Mouse (Mus musculus) heart, embryonic 13.5 days (tissue): ENCODE results near the gene Ppp1r9b. TPM values are rescaled to one million over a fixed set of nuclear protein-coding genes. Genes with fewer than 3 reads are reported as not detected.

ENCODE experiments used
- ATAC-seq: fragments of 200-750 bp; cut with Nextera tagmentation; 2 replicates; pipeline ENCODE4 v1.8.0; 2017; ENCODE audit warnings: moderate TSS enrichment; ENCODE audit not compliant: insufficient number of reproducible peaks, low FRiP score, low TSS enrichment; ENCODE audit errors: extremely low read depth
- H3K27ac ChIP-seq: fragments of 300-500 bp; sonication (generic); replicated peaks from 2 replicates; pipeline ENCODE4 v1.5.1; 2015; ENCODE audit warnings: moderate library complexity, mild to moderate bottlenecking, inconsistent platforms
- H3K27me3 ChIP-seq: fragments of 300-500 bp; sonication (generic); replicated peaks from 2 replicates; pipeline ENCODE4 v1.6.1; 2015; ENCODE audit warnings: mild to moderate bottlenecking, inconsistent platforms
- H3K36me3 ChIP-seq: fragments of 300-500 bp; sonication (generic); 2 replicates; pipeline ENCODE4 v1.6.1; 2015; ENCODE audit warnings: mild to moderate bottlenecking, inconsistent platforms
- H3K4me1 ChIP-seq: fragments of 300-500 bp; sonication (generic); 2 replicates; pipeline ENCODE4 v1.6.1; 2015; ENCODE audit warnings: inconsistent platforms
- H3K4me2 ChIP-seq: fragments of 300-500 bp; sonication (generic); 2 replicates; pipeline ENCODE4 v1.6.1; 2015; ENCODE audit warnings: inconsistent platforms, mild to moderate bottlenecking, moderate library complexity
- H3K4me3 ChIP-seq: fragments of 300-500 bp; sonication (generic); 2 replicates; pipeline ENCODE4 v1.5.1; 2015; ENCODE audit warnings: moderate library complexity, mild to moderate bottlenecking, inconsistent platforms
- H3K9ac ChIP-seq: fragments of 300-500 bp; sonication (generic); 2 replicates; pipeline ENCODE4 v1.6.1; 2015; ENCODE audit warnings: inconsistent platforms, mild to moderate bottlenecking, moderate library complexity
- H3K9me3 ChIP-seq: fragments of 300-500 bp; sonication (generic); 2 replicates; pipeline ENCODE4 v1.6.1; 2016; ENCODE audit warnings: inconsistent platforms
- WGBS: fragments of 180-500 bp; shearing (Covaris S2); methylation state at CpG from one replicate; pipeline ENCODE4 v1.1.7; 2015; ENCODE audit warnings: mixed read lengths; 5-methylcytosine and 5-hydroxymethylcytosine counted together
- polyA plus RNA-seq: library from polyadenylated mRNA; unstranded; fragments of >200 nt; fragmentation: Nextera tagmentation; extraction: Ambion mirVana; gene quantifications from 2 replicates; pipeline ENCODE4 v1.2.1, GENCODE M21; 2015

The Ppp1r9b gene
- polyA plus RNA-seq = 6.5 and 6.8 TPM in 2 replicates

DNA sequence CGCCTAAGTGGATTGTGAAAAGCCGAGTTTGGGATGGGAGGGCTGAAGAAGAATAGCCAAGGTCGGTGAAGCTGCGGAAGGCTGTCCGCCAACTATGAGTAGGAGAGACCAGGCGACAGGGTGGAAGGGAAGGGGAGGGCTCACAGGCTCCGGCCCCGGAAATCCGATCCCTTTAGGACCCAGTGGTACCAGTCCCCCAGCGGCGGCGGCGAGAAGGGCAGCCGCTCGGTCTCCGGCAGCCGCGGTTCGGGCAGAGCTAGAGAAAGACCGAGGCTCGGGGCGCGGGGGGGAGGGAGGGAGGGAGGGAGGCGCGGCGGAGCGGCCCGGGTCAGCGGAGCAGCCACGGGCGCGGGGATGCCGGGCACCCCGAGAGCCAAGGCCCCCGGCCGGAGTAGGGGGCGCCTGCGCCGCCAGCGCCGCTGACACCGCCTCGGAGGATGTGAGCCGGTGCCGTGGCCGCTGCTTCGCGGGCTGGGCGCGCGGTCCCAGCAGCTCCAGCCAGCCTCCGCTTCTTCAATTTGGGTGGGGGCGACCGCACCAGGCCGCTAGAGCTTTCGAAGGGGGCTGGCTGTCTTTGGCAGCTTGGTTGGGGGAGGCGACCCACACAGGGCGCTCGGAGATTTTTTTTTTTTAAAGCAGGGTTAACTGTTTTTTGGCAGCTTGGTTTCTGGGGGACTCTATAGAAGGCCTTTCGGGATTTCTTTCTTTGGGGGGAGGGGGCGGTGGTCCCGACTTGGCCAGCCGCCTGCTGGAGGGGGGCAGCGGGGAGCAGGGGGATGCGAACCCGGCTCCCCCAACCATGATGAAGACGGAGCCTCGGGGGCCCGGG is at the start of gene Ppp1r9b:
Gene Ppp1r9b, plus strand, starts transcription at position 287 of the 829 bp plus-strand sequence.
- Histone ChIP-seq H3K9ac (peak within 1 kb of the TSS; percentile 98), H3K9me3 (no peaks in the 10 kb centered on the region), H3K4me2 (peak within 1 kb of the TSS; percentile 100), H3K4me3 (peak within 1 kb of the TSS; percentile 94), H3K27me3 (no peaks in the 10 kb centered on the region), H3K36me3 (peaks cover 12% of the 10 kb centered on the region), H3K4me1 (peaks cover 78% of the 10 kb centered on the region), H3K27ac (peak within 1 kb of the TSS; percentile 95)
- peak; percentile 61 for ATAC-seq
- under 1% methylated on average over 62 of the region's 69 CpGs for WGBS

DNA sequence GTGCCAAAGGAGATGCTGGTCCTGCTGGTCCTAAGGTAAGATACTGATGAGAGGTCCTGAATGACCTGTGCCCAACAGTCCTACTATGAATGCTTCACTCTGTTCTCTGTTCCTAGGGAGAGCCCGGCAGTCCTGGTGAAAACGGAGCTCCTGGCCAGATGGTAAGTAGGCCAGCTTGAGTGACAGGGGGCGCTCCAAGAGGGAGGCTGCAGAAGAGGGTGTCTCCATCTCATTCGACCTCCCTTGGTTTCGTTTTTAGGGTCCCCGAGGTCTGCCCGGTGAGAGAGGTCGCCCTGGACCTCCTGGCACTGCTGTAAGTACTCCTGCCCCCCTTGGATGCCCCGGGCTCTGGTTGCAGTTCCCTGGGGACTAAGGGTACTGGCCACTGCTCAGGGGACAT is 49.7 kb upstream of the Ppp1r9b start:
- peaks cover 86% of the 10 kb centered on the region for H3K27me3 ChIP-seq
- peak overlapping the region; percentile 86 for H3K27ac ChIP-seq
- peaks cover 44% of the 10 kb centered on the region for H3K4me1 ChIP-seq
- no peaks in the 10 kb centered on the region for H3K9me3 ChIP-seq
- H3K9ac ChIP-seq = peak overlapping the region; percentile 87
- no peak overlapping the region; the same call in 1 of the 2 replicates for H3K4me3 ChIP-seq
- 33% methylated on average over 9 of the region's 9 CpGs for WGBS
- no peak for ATAC-seq
- peaks cover 66% of the 10 kb centered on the region for H3K36me3 ChIP-seq
- peak overlapping the region; percentile 85; the same call in 1 of the 2 replicates for H3K4me2 ChIP-seq

DNA sequence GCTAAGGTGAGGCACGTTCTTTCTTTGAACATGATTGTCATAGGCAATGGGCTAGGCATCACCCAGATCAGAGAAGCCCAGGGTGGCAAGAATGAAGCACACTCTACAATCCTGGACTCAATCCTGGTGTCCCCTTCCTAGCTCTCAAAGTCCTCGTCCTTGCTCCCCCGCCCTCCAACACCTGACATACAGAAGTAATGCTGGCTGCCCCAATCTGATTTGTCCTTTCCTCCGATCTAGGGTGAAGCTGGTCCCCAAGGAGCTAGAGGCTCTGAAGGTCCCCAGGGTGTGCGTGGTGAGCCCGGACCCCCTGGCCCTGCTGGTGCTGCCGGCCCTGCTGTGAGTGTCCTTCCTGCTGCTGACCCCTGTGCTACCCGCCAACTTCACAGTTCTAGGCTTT is 49.1 kb upstream of the Ppp1r9b start:
- ATAC-seq = no peak
- peaks cover 71% of the 10 kb centered on the region for H3K36me3 ChIP-seq
- H3K9ac ChIP-seq = peak overlapping the region; percentile 29; the same call in 1 of the 2 replicates
- peaks cover 84% of the 10 kb centered on the region for H3K27me3 ChIP-seq
- H3K4me1 ChIP-seq = peaks cover 40% of the 10 kb centered on the region
- WGBS = 69% methylated on average over 8 of the region's 8 CpGs
- H3K27ac ChIP-seq = peak overlapping the region; percentile 86
- H3K9me3 ChIP-seq = no peaks in the 10 kb centered on the region
- H3K4me3 ChIP-seq = no peak overlapping the region
- H3K4me2 ChIP-seq = peak overlapping the region; percentile 10; the same call in 1 of the 2 replicates

DNA sequence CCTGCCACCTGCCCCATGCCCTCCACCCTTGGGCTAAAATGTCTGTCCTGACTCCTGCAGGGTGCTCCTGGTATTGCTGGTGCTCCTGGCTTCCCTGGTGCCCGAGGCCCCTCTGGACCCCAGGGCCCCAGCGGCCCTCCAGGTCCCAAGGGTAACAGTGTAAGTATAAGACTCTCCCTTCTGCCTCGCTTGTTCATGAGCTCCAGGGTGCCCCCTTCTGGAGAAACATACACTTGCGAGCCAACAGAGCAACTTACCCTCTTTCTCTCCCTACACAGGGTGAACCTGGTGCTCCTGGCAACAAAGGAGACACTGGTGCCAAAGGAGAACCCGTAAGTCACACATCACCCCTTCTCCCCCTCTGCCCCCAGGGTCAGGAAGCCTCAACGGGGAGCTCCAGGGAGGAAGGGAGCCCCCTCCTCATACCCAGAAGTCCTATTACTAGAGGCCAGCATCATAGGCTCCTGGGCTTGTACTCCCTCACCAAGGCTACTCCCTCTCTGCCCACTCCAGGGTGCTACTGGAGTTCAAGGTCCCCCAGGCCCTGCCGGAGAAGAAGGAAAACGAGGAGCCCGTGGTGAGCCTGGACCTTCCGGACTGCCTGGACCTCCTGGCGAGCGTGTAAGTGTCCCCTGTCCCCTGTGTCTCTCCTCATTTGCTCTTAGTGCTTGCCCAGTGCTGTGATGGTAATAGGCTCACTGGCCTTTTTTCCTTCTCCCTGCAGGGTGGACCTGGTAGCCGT is 48.4 kb upstream of the Ppp1r9b start:
- peaks cover 37% of the 10 kb centered on the region for H3K4me1 ChIP-seq
- H3K4me2 ChIP-seq = peak overlapping the region; percentile 10
- no peaks in the 10 kb centered on the region for H3K9me3 ChIP-seq
- peaks cover 78% of the 10 kb centered on the region for H3K36me3 ChIP-seq
- H3K4me3 ChIP-seq = no peak overlapping the region
- ATAC-seq = no peak
- peak overlapping the region; percentile 29 for H3K9ac ChIP-seq
- 44% methylated on average over 13 of the region's 13 CpGs for WGBS
- peaks cover 90% of the 10 kb centered on the region for H3K27me3 ChIP-seq
- peak overlapping the region; percentile 86 for H3K27ac ChIP-seq

DNA sequence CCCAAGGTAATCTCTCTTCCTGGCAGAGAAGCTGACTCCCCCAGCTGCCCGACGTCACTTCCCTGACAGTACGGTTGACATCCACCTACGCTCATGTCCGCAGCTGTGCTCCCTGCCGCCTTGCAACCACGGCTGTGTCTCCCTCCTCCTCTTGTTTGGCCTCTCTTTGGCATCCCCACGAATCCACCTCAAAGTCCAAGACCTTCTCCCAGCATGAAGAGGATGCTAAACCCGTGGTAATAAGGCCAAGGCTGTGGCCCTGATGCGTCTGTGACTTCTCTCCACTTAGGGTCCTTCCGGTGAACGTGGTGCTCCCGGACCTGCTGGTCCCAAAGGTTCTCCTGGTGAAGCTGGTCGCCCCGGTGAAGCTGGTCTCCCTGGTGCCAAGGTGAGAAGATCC is 47.8 kb upstream of the Ppp1r9b start:
- peaks cover 31% of the 10 kb centered on the region for H3K4me1 ChIP-seq
- H3K27me3 ChIP-seq = peaks cover 86% of the 10 kb centered on the region
- H3K4me2 ChIP-seq = no peak overlapping the region
- ATAC-seq = no peak
- H3K9me3 ChIP-seq = no peaks in the 10 kb centered on the region
- H3K27ac ChIP-seq = peak overlapping the region; percentile 86
- 67% methylated on average over 15 of the region's 15 CpGs for WGBS
- peak overlapping the region; percentile 25 for H3K9ac ChIP-seq
- H3K4me3 ChIP-seq = no peak overlapping the region
- peaks cover 84% of the 10 kb centered on the region for H3K36me3 ChIP-seq

DNA sequence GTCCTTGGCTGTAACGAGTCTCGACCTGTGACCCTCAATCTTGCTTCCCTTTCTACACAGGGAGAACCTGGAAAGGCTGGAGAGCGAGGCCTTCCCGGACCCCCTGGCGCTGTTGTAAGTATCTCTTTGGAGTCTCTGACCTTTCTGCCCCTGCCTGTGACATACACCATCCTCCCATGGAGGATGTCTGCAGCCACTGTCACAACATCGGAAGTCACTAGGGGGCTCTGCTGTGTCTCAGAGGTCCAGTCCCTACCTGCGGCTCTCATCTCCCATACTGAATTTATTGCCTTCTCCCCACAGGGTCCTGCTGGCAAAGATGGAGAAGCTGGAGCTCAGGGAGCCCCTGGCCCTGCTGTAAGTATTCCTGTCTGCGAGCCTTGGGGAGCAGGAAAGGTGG is 46.5 kb upstream of the Ppp1r9b start:
- ATAC-seq = no peak
- Histone ChIP-seq H3K4me3 (no peak overlapping the region), H3K4me1 (peaks cover 24% of the 10 kb centered on the region), H3K27ac (peak overlapping the region; percentile 86), H3K4me2 (no peak overlapping the region), H3K27me3 (peaks cover 75% of the 10 kb centered on the region), H3K9me3 (no peaks in the 10 kb centered on the region), H3K9ac (0 out of 2 replicates have a peak overlapping the region, but pooled peaks have one; percentile 26), H3K36me3 (peaks cover 97% of the 10 kb centered on the region)
- 21% methylated on average over 8 of the region's 8 CpGs for WGBS

DNA sequence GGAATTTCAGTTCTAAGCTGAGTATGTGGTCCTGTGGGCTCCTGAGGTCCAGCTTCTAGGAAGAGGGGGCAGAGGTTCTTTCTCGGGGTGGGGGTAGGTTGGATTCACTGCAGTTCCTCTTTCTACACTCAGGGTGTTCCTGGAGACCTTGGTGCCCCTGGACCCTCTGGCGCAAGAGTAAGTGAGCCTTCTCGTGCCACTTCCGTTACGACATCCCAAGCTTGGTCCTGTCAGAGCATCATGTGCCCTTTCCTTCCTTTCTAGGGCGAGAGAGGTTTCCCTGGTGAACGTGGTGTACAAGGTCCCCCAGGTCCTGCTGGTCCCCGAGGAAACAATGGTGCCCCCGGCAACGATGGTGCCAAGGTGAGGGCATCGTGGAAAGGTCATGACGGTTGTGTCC is 45.6 kb upstream of the Ppp1r9b start:
- peaks cover 98% of the 10 kb centered on the region for H3K36me3 ChIP-seq
- no peaks in the 10 kb centered on the region for H3K9me3 ChIP-seq
- H3K27ac ChIP-seq = peak overlapping the region; percentile 86
- H3K4me1 ChIP-seq = peaks cover 21% of the 10 kb centered on the region
- WGBS = 81% methylated on average over 12 of the region's 12 CpGs
- no peak overlapping the region for H3K4me3 ChIP-seq
- H3K27me3 ChIP-seq = peaks cover 66% of the 10 kb centered on the region
- H3K9ac ChIP-seq = no peak overlapping the region
- no peak for ATAC-seq
- no peak overlapping the region for H3K4me2 ChIP-seq

DNA sequence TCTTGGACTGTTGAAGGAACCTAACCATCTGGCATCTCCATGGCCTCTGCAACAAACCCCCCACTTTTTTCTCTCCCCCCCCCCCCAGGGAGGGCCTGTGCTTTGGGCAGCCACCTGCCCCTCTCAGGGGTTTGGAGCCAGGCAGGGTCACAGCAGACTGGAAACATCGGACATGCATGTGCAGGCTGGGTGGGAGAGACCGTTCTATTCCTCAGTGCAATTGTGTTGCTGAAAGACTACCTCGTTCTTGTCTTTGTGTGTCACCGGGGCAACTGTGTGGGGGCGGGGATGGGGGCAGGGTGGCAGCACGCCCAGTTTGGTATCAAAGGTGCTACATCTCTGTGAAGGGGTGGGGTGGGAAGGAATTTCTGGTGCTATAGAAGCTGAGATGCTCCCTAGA is 38.7 kb upstream of the Ppp1r9b start:
- Histone ChIP-seq H3K4me1 (peaks cover 6% of the 10 kb centered on the region), H3K9me3 (no peaks in the 10 kb centered on the region), H3K27ac (peak overlapping the region; percentile 17; the same call in 1 of the 2 replicates), H3K27me3 (peaks cover 10% of the 10 kb centered on the region; the same call in 1 of the 2 replicates), H3K36me3 (peaks cover 45% of the 10 kb centered on the region), H3K4me2 (no peak overlapping the region), H3K9ac (no peak overlapping the region), H3K4me3 (no peak overlapping the region)
- 16% methylated on average over 6 of the region's 6 CpGs for WGBS
- no peak for ATAC-seq

DNA sequence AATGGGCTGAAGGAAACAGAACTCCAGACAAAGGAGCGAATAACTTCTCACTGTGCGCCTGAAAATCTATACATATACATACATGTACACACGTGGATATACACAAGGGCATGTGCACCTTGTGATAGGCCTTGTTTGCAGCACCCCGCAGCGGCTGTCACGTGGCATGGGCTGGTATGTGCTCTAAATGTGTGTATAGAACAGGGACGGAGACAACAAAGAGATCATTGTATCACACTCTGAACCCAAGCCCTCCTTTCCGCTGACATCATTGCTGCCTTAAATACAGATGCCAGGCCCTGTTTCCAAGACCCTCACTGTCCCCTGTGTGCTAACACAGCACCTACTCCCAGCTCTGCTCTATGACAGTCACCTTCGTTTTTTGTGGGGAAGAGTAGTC is 35.7 kb upstream of the Ppp1r9b start:
- peak overlapping the region; percentile 43 for H3K4me2 ChIP-seq

DNA sequence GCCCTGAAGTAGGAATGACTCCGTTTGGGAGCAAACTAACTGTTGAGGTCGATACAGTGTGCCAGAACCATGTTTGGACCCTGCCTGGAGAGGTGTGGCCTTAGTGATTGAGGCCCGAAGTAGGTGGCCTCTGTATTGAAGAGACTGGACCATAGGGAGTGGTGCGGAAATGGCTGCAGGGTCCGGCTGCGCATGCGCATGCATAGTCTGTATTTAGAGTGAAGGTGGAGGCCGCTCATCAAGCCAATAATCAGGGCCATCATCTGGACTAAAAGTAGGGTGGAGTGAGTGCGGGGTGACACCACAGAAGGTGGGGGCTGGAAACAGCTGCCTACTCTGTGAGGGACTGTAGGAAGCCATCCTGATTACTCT is 33.2 kb upstream of the Ppp1r9b start:
- 76% methylated on average over 9 of the region's 9 CpGs for WGBS

More for the DNA sequence above, 35.7 kb upstream of the Ppp1r9b start:
- Histone ChIP-seq H3K9me3 (no peaks in the 10 kb centered on the region), H3K4me1 (peaks cover 20% of the 10 kb centered on the region), H3K9ac (no peak overlapping the region; the same call in 1 of the 2 replicates), H3K4me3 (peak overlapping the region; percentile 34), H3K27ac (peak overlapping the region; percentile 70), H3K27me3 (peaks cover 8% of the 10 kb centered on the region; the same call in 1 of the 2 replicates), H3K36me3 (peaks cover 16% of the 10 kb centered on the region)
- no peak for ATAC-seq
- 70% methylated on average over 9 of the region's 9 CpGs for WGBS

More for the DNA sequence above, 33.2 kb upstream of the Ppp1r9b start:
- Histone ChIP-seq H3K4me2 (0 out of 2 replicates have a peak overlapping the region, but pooled peaks have one; percentile 25), H3K27ac (peak overlapping the region; percentile 74), H3K4me3 (no peak overlapping the region), H3K9me3 (no peaks in the 10 kb centered on the region), H3K36me3 (0 out of 2 replicates have a peak, but pooled peaks cover 2% of the 10 kb centered on the region), H3K9ac (no peak overlapping the region), H3K4me1 (peaks cover 19% of the 10 kb centered on the region), H3K27me3 (0 out of 2 replicates have a peak, but pooled peaks cover 8% of the 10 kb centered on the region)
- ATAC-seq = no peak
